Mouse (Mus musculus): ENCODE data around the gene Mrpl57.
"Not testable (repeated sequence)": the region's sequence is repeated elsewhere in the genome, so short reads cannot be mapped to it uniquely, and the experiment has no call there.

DNA sequence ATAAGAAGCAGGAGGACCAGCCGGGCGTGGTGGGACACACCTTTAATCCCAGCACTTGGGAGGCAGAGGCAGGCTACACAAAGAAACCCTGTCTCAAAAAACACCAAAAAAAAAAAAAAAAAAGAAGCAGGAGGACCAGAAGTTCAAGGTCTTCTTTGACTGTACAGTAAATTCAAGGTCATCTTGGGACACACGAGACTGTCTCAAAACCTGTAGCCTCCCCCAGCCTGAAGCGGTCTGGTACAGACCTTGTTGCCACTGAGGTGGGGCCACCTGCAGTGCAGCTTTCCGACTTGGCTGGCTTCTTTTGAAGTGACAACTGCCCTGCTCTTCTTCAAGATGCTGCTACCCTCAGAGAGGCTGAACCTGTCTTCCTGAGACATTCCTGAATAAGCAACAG, 22.0 kb downstream of the Mrpl57 start:
- not testable (repeated sequence) for TF ChIP-seq CTCF (IDR thresholded peaks at IDR 0.05; ENCODE audit: low read depth, low read length); POLR2A (IDR thresholded peaks at IDR 0.05; ENCODE audit: insufficient read depth, low read length)
